Mouse (Mus musculus) left cerebral cortex, adult 11 months (tissue): ENCODE measurements around the gene Ttc41.

Source experiments
- DNase-seq: peaks from one replicate; pipeline ENCODE4 v3.0.0; 2022; ENCODE audit warnings: low spot score

Gene Ttc41

GRCm38 (mm10) chr10:86825871-86826522 is 120.4 kb downstream of the Ttc41 start:
- no peak for DNase-seq
